Mouse (Mus musculus): ENCODE measurements around the gene Snrnp25. TPM values are rescaled to one million over a fixed set of nuclear protein-coding genes. Genes with fewer than 3 reads are reported as not detected.

Snrnp25 gene
- polyA plus RNA-seq, 1 experiment from 2014 or later: 103 TPM

DNA sequence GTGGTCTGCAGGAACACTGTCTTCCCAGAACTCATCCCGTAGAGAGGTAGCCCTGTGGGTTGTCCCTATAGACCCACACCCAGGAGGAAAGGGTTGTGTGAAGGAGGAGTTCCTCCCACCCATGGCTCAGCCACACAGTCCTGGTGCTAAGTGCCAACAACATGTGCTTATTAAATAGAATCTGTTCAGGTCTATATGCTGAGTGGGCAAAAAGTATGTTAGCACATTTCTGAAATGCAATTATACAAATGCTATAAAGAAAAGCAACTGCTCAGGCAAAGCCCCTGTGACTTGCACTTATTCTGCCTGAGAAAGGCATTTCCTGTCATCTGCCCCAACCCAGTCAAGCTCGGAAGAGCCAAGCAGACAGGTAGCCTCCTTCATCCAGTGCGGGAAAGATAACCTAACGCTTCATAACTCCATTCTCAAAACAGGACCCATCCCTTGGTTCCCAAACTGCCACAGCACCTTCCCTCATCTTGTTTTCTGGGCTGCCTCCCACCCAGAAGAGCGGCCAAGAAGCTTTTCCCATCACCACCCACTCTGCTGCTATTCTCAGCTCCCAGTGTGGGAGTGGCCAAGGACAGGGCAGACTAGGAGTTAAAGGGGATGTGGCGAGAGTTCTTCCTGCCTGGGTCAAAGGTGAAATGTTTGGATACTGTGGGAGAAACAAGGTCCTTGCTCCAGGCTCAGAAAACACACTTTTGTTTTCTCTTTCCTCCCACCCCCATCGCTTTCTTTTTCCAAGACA, 38.2 kb downstream of the Snrnp25 start:
- DNase-seq (ENCODE audit: low spot score): no peak

DNA sequence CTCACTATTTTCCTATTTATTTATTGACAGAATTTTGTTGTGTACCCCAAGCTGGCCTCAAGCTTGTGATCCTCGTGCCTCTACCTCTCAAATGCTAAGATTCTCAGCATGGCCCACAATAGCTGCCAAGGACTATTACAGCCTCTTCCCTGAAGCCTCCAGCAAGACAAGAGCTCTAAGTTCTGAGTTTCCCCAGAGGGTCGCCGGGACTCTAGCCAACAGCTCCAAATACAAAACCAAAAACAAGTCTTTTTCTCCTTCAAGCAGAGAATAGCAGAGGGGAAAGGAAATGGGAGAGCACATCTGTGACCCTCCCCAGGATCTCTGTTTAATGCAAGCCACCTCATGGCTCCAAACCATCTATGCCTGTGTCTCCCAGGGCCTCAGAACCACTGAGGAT, 38.8 kb downstream of the Snrnp25 start:
- DNase-seq (ENCODE audit: low spot score): no peak

- DNase-seq (ENCODE audit: low spot score): no peak
Observed at GRCm38 (mm10) chr11:32244617-32245016, 39.4 kb downstream of the Snrnp25 start.

GRCm38 (mm10) chr11:32245614-32246013, 40.4 kb downstream of the Snrnp25 start:
- DNase-seq (ENCODE audit: low spot score): no peak

GRCm38 (mm10) chr11:32247068-32247467, 41.9 kb downstream of the Snrnp25 start:
- DNase-seq (ENCODE audit: low spot score): peak; percentile 26

DNA sequence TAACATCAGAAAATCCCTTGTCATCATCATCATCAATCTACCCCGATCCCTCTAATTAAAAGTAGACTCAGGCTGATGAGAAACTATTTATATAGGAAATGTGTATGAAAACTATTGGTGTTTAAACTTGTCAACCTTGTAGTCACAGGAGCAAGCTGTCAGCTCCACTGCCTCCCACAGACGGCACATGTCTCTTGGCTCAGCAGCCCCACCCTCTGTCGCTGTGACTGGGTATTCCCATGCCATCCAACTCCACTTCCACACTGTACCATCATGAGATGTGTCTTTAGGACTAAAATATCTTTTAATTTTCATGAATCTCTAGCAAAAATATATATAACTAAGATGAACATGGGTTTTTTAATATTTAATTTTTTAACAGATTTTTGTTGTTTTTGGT, 43.1 kb downstream of the Snrnp25 start:
- DNase-seq (ENCODE audit: low spot score): no peak

GRCm38 (mm10) chr11:32250880-32251763, 45.9 kb downstream of the Snrnp25 start:
- DNase-seq (ENCODE audit: low spot score): no peak

DNA sequence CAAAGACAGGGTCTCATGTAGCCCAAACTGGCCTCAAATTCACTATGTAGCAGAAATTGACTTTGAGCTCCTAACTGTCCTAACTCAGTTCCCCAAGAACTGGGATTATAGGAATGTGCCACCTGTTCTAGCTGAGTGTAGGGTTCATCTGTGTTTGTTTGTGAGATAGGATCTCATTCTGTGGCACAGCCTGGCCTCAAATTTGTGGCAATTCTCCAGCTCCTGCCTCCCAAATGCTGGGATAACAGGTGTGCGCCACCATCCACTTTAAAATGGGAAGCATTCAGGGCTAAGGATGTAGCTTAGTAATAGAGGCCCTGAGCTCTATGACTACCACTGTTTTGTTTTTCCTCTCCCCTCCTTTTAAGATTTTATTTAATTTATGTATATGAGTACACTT, 47.9 kb downstream of the Snrnp25 start:
- no peak for DNase-seq (ENCODE audit: low spot score)

DNA sequence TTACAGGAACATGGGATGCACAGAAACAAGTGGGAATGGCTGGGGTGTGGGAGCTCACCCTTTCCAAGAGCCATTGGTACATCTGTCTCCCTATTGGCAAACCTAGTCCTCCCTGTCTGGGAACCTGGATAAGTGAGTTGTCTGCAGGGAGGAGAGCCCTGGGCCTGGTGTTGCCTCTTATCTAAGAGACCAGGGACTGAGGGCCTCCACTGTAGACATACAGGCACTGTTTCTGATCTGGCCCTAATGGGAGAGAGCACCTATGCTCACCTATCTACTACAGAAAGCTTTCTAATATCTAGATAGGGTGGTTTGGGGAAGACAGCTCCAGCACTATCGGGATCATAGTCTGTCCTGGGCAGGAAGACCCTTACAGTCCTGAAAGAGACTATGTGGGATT, 50.9 kb downstream of the Snrnp25 start:
- no peak for DNase-seq (ENCODE audit: low spot score)

DNA sequence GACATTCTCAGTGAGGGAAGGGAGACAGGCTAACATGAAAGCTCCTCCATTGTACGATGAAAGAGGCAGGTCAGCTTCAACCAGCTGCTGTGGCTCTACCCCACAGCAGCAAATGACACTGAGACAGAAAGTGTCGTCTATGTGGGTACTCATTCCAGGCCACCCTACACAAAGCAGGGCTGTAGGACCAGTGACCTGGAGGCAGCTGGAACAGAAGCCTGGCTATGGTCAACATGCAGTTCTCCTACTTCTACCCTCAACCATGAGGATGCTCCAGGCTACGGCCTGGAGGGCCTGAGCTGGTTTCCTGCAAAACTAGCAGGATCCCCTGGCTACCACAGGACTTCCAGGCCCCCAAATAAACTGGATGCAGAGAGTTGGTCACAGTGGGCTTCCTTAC, 51.4 kb downstream of the Snrnp25 start:
- no peak for DNase-seq (ENCODE audit: low spot score)

Other genes with a start within 250 kb of the Snrnp25 start
- 0.09 TPM in 1 of 2 replicates, not detected in the other for gene 4930524B15Rik, start 239.8 kb upstream of the Snrnp25 start, polyA plus RNA-seq (2015; fragmentation: Nextera tagmentation; extraction: Ambion mirVana)
- gene Nsg2, start 205.0 kb upstream of the Snrnp25 start, polyA plus RNA-seq (2015; fragmentation: Nextera tagmentation; extraction: Ambion mirVana): 129 and 138 TPM in 2 replicates
- 5.3 and 5.7 TPM in 2 replicates for gene Il9r, start 5.1 kb upstream of the Snrnp25 start, polyA plus RNA-seq (2015; fragmentation: Nextera tagmentation; extraction: Ambion mirVana)
- gene Rhbdf1, start 16.9 kb downstream of the Snrnp25 start, polyA plus RNA-seq (2015; fragmentation: Nextera tagmentation; extraction: Ambion mirVana): 10.6 and 11.2 TPM in 2 replicates
- 30.0 and 36.0 TPM in 2 replicates for gene Mpg, start 21.1 kb downstream of the Snrnp25 start, polyA plus RNA-seq (2015; fragmentation: Nextera tagmentation; extraction: Ambion mirVana)
- gene Nprl3, start 62.3 kb downstream of the Snrnp25 start, polyA plus RNA-seq (2015; fragmentation: Nextera tagmentation; extraction: Ambion mirVana): 38.5 and 39.4 TPM in 2 replicates
- 1.9 and 2.2 TPM in 2 replicates for gene Hba-x, start 71.0 kb downstream of the Snrnp25 start, polyA plus RNA-seq (2015; fragmentation: Nextera tagmentation; extraction: Ambion mirVana)
- 616 and 668 TPM in 2 replicates for gene Hba-a1, start 78.1 kb downstream of the Snrnp25 start, polyA plus RNA-seq (2015; fragmentation: Nextera tagmentation; extraction: Ambion mirVana)
- 0.33 and 0.34 TPM in 2 replicates for gene Hbq1b, start 81.5 kb downstream of the Snrnp25 start, polyA plus RNA-seq (2015; fragmentation: Nextera tagmentation; extraction: Ambion mirVana)
- 1,475 and 1,659 TPM in 2 replicates for gene Hba-a2, start 91.1 kb downstream of the Snrnp25 start, polyA plus RNA-seq (2015; fragmentation: Nextera tagmentation; extraction: Ambion mirVana)
- not detected in 2 replicates for gene Hbq1a, start 94.7 kb downstream of the Snrnp25 start, polyA plus RNA-seq (2015; fragmentation: Nextera tagmentation; extraction: Ambion mirVana)
- gene Sh3pxd2b, start 142.4 kb downstream of the Snrnp25 start, polyA plus RNA-seq (2015; fragmentation: Nextera tagmentation; extraction: Ambion mirVana): 2.3 and 2.7 TPM in 2 replicates
- gene Ubtd2, start 250.0 kb downstream of the Snrnp25 start, polyA plus RNA-seq (2015; fragmentation: Nextera tagmentation; extraction: Ambion mirVana): 15.4 and 16.1 TPM in 2 replicates

Measured in thymus, postnatal 0 days (tissue).